Mouse (Mus musculus): ENCODE data around the gene Cacng7. TPM values are rescaled to one million over a fixed set of nuclear protein-coding genes. Genes with fewer than 3 reads are reported as not detected.
"Not testable (repeated sequence)": the region's sequence is repeated elsewhere in the genome, so short reads cannot be mapped to it uniquely, and the experiment has no call there.

Cacng7 gene
- polyA plus RNA-seq, 1 experiment from 2014 or later: 3.7 TPM

DNA sequence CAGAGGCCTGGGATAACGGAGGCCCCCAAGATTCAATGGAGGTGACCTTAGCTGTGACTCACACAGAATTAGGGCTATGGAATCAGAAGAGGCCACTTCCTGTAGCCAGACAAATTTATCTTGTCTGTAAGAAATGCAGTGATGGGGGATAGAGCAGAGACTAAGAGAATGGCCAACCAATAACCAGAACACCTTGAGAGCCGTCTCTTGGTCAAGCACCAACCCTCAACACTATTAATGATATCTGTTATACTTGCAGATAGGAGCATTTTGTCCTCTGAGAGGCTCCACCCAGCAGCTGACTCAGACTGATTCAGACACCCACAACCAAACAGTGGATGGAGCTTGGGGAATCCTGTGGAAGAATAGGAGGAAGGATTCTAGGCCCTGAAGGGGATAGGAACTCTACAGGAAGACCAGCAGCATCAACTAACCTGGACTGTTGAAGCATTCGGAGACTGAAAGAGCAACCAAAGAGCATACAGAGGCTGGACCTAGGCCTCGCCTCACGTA is 52.1 kb downstream of the Cacng7 start:
- H3K4me3 ChIP-seq: no peak overlapping the region
- no peaks in the 10 kb centered on the region for H3K27me3 ChIP-seq
- ATAC-seq (ENCODE audit: low FRiP score): no peak
- no peak overlapping the region for H3K9ac ChIP-seq
- H3K4me1 ChIP-seq: 0 out of 2 replicates have a peak, but pooled peaks cover 2% of the 10 kb centered on the region
- no peaks in the 10 kb centered on the region for H3K9me3 ChIP-seq (replicated peaks)
- H3K4me2 ChIP-seq (replicated peaks): no peak overlapping the region
- no peaks in the 10 kb centered on the region for H3K36me3 ChIP-seq
- WGBS: 83% methylated on average over 5 of the region's 5 CpGs
- H3K27ac ChIP-seq: no peak overlapping the region

DNA sequence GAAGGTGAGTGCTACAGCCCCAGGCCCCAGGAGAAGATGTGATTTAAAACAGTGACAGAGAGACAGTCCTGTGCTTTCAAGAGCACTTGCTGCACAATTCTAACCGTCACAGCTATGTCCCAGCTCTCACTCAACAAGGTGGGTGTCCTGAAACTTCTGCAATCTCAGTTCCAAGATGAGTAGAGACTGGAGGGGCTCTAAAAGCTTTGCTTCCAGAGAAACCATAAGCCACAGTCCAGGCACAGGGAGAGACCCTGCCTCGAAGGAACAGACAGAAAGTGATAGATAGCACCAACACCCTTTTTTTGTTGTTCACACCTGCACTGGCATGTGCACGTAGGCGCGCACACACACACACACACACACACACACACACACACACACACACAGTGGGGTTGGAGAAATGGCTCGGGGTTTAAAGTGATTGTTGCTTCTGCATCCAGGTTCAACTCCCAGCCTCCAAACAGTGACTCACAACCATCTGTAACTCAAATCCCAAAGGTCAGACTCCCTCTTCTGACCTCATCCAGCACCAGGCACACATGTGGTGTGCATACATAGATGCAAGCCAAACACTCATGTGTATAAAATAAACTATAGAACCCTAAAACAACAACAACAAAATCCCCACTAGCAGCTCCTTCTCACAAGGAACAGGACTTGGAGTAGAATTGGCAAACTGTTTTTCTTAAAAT is 53.4 kb downstream of the Cacng7 start:
- H3K4me3 ChIP-seq: no peak overlapping the region
- no peak for ATAC-seq (ENCODE audit: low FRiP score)
- peaks cover 4% of the 10 kb centered on the region; the same call in 1 of the 2 replicates for H3K4me1 ChIP-seq
- H3K9me3 ChIP-seq (replicated peaks): no peaks in the 10 kb centered on the region
- H3K36me3 ChIP-seq: no peaks in the 10 kb centered on the region
- H3K9ac ChIP-seq: no peak overlapping the region
- no peak overlapping the region for H3K27ac ChIP-seq
- no peaks in the 10 kb centered on the region for H3K27me3 ChIP-seq
- H3K4me2 ChIP-seq (replicated peaks): no peak overlapping the region
- 87% methylated on average over 6 of the region's 6 CpGs for WGBS

DNA sequence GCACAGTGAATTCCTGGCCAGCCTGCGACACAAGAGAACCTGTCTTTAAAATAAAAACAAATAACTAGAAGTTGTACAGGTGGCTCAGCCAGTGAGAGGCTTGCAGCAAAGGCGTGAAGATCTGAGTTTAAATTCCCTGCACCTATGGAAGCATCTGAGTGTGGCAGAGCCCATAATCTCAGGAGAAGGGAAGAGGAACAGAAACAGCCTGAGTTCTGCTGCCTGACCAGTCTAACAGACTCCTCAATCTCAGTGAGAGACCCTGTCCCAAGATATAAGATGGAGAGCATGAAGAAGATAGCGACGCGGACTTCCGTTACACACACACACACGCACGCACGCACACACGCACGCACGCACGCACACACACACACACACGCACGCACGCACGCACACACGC is 55.0 kb downstream of the Cacng7 start:
- peaks cover 20% of the 10 kb centered on the region for H3K4me1 ChIP-seq
- no peak overlapping the region for H3K4me2 ChIP-seq (replicated peaks)
- no peak overlapping the region for H3K4me3 ChIP-seq
- H3K36me3 ChIP-seq: no peaks in the 10 kb centered on the region
- H3K27me3 ChIP-seq: no peaks in the 10 kb centered on the region
- ATAC-seq (ENCODE audit: low FRiP score): no peak
- no peak overlapping the region for H3K9ac ChIP-seq
- no peaks in the 10 kb centered on the region for H3K9me3 ChIP-seq (replicated peaks)
- no peak overlapping the region for H3K27ac ChIP-seq
- 86% methylated on average over 18 of the region's 18 CpGs for WGBS

DNA sequence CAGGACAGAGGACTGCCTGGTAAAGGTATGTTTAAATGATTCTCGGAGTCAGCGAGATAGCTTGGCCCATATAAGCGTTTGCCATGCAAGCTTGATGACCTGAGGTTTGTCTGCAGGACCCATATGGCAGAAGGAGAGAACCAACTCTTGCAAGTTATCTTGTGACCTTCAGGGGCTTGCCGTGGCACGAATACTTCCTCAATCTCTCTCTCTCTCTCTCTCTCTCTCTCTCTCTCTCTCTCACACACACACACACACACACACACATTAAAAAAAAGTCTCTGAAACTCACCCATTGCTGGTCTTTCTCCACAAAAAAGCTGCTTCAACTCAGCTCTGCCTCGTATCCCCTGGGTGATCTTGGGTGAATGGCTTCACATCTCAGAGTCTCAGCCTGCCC is 56.1 kb downstream of the Cacng7 start:
- no peaks in the 10 kb centered on the region for H3K27me3 ChIP-seq
- 73% methylated on average over 6 of the region's 6 CpGs for WGBS
- no peak overlapping the region for H3K27ac ChIP-seq
- no peak for ATAC-seq (ENCODE audit: low FRiP score)
- H3K4me2 ChIP-seq (replicated peaks): 0 out of 2 replicates have a peak overlapping the region, but pooled peaks have one; percentile 6
- H3K36me3 ChIP-seq: peaks cover 1% of the 10 kb centered on the region; the same call in 1 of the 2 replicates
- H3K4me3 ChIP-seq: no peak overlapping the region
- no peaks in the 10 kb centered on the region for H3K9me3 ChIP-seq (replicated peaks)
- peaks cover 25% of the 10 kb centered on the region for H3K4me1 ChIP-seq
- no peak overlapping the region for H3K9ac ChIP-seq

DNA sequence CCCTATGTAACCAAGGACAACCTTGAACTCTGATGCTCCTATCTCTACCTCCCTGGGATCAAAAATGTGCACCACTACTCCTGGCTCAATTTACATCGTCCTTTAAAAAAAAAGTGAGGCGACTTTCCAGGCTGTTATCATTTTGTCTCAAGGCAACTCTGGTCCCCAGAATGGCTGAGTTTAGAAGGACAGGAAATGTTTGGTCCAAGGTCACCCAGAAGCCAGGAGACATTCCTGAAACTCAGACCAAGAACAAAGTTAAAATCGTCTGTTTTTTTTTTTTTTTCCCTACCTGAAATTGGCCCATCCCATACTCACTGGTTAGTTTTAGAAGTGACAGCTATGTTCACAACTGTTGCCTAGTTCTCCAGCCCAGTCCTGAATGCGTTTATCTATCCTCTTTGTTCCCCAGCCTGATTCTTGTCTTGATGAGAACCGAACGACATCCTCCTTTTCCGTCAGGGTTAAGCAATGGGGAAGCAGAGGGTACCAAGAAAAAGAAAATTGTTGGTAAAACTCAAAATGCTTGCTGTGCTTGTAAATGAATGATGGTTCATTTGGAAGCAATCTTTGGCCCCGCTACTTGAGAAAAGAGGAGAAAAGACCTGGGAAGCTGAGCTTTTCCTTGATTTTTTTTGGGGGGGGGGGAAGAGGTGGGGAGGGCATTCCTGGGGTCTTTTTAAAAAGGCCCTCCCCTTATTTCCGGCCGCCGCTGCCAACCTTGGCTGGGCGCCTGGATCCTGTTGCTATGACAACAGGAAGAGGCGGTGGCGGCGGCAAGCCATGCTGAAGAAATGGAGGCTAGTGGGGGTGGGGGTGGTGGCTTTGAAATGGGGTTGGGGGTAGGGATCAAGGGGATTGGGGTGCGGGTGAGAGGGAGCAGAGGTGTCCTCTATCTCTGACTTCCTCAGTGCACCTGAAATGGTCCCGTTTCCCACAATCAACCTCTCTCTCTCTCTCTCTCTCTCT is 57.0 kb downstream of the Cacng7 start:
- peak; percentile 59 for ATAC-seq (ENCODE audit: low FRiP score)
- Histone ChIP-seq H3K9ac (peak overlapping the region; percentile 67), H3K4me2 (replicated peaks) (peak overlapping the region; percentile 74), H3K36me3 (peaks cover 10% of the 10 kb centered on the region), H3K4me1 (peaks cover 25% of the 10 kb centered on the region), H3K9me3 (replicated peaks) (peaks cover 7% of the 10 kb centered on the region; the same call in 1 of the 2 replicates), H3K4me3 (peak overlapping the region; percentile 45), H3K27ac (no peak overlapping the region), H3K27me3 (no peaks in the 10 kb centered on the region)
- WGBS: 4% methylated on average over 15 of the region's 17 CpGs

DNA sequence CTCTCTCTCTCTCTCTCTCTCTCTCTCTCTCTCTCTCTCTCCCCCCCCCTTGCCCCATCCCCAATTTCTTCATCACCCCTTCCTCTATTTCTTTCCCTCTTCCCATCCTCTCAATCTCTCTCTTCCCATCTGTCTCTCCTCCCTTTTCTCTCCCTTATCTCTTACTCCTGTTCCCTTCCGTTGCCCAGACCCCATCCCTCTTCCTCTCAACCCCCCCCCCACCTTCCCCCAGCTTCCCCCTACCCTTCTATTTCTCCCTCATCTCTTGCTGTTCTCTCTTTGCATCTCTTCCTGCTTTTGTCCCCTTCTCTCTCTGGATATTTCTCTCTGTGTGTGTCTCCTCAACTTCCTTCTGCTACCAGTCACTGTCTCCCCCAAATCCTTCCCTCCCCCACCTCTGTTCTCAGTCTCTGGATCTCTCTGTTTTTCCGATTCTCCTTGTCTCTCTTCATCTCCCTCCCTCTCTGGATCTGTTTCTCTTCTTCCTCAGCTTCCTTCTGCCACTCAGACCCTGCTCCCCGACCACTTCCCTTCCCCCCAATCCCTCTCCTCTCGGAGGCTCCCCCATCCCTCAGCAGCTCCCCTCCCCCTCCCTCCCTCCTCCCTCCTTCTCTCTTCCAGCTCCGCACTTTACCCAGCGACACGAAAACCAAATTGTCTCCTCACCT is 57.8 kb downstream of the Cacng7 start, which contains the start of gene Cacng8:
Cacng8 (plus strand) TSS at position 271 of the 668 bp plus-strand sequence.
- WGBS: 0% methylated on average over 7 of the region's 7 CpGs
- H3K9me3 ChIP-seq (replicated peaks): peaks cover 7% of the 10 kb centered on the region; the same call in 1 of the 2 replicates
- H3K4me3 ChIP-seq: peak within 1 kb of the TSS; percentile 45
- peak within 1 kb of the TSS; percentile 74 for H3K4me2 ChIP-seq (replicated peaks)
- H3K36me3 ChIP-seq: peaks cover 14% of the 10 kb centered on the region
- H3K27me3 ChIP-seq: no peaks in the 10 kb centered on the region
- peaks cover 25% of the 10 kb centered on the region for H3K4me1 ChIP-seq
- peak within 1 kb of the TSS; percentile 48 for H3K27ac ChIP-seq
- peak within 1 kb of the TSS; percentile 67 for H3K9ac ChIP-seq
- ATAC-seq (ENCODE audit: low FRiP score): peak; percentile 33

DNA sequence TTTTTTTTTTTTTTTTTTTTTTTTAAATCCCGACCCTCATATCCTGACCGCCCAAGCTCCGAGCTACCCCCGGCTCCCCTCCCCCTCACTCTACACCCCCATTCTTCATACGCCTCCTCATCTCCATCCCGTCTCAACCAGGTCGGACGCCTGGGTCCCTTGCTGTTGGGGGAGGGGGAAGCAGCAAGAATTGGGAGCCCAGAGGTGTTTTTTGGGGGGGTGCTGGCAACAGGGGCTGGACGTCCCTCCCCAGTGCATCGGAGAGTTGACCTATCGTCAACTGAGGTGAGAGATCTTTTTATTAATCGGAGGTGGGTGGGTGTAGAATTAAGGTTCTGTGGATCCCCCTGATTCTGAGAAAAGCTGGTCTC is 58.3 kb downstream of the Cacng7 start:
- peak overlapping the region; percentile 67 for H3K9ac ChIP-seq
- H3K9me3 ChIP-seq (replicated peaks): peaks cover 7% of the 10 kb centered on the region; the same call in 1 of the 2 replicates
- peak; percentile 27; the same call in 1 of the 2 replicates for ATAC-seq (ENCODE audit: low FRiP score)
- H3K4me2 ChIP-seq (replicated peaks): peak overlapping the region; percentile 74
- 4% methylated on average over 12 of the region's 12 CpGs for WGBS
- peaks cover 14% of the 10 kb centered on the region for H3K36me3 ChIP-seq
- no peaks in the 10 kb centered on the region for H3K27me3 ChIP-seq
- H3K4me1 ChIP-seq: peaks cover 25% of the 10 kb centered on the region
- H3K27ac ChIP-seq: peak overlapping the region; percentile 23; the same call in 1 of the 2 replicates
- peak overlapping the region; percentile 45 for H3K4me3 ChIP-seq

DNA sequence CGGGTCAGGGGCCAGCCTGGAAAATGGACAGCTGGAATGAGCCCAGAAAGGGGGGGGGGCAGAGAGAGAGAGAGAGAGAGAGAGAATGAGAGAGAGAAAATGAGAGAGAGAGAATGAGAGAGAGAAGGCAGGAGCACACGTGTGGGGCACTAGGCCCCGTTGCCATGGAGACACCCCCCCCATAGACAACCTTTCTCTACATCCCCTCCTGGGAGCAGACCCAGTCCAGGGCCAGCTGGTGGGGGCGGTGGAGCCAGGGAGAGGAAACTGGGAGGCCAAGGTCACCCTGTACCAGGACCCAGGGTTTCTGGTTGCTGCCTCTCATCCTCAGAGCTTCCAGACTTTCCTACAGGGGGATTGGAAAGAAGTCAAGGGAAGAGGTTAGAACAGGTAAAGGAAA is 59.1 kb downstream of the Cacng7 start:
- ATAC-seq (ENCODE audit: low FRiP score): peak; percentile 33
- 13% methylated on average over 4 of the region's 4 CpGs for WGBS
- peak overlapping the region; percentile 42; the same call in 1 of the 2 replicates for H3K9ac ChIP-seq

DNA sequence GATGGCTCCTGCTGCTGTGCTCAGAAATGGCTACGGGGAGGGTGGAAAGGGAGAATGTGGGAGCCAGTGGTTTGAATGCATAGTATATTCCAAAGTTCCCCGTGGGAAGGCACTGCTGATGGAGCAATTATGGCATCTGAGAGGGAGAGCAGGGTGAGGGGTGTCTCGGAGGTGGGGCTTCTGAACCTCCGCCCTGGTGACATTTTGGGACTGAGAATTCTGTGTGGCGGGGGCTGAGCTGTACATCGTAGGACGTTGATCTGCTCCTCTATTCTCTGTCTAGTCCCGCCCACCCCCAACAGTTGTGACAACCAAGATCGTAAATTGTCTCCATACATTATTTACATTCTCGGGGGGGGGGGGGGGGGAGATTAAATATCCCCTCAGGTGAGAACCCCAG is 64.6 kb downstream of the Cacng7 start:
- 55% methylated on average over 10 of the region's 10 CpGs for WGBS
- Histone ChIP-seq H3K4me3 (no peak overlapping the region), H3K27ac (no peak overlapping the region), H3K9me3 (replicated peaks) (peaks cover 7% of the 10 kb centered on the region; the same call in 1 of the 2 replicates), H3K4me1 (peaks cover 19% of the 10 kb centered on the region), H3K4me2 (replicated peaks) (0 out of 2 replicates have a peak overlapping the region, but pooled peaks have one; percentile 11), H3K36me3 (peaks cover 14% of the 10 kb centered on the region), H3K9ac (no peak overlapping the region), H3K27me3 (no peaks in the 10 kb centered on the region)
- ATAC-seq (ENCODE audit: low FRiP score): 0 out of 2 replicates have a peak, but pooled peaks have one; percentile 9

More for the DNA sequence above, 59.1 kb downstream of the Cacng7 start:
- H3K4me3 ChIP-seq: peak overlapping the region; percentile 45
- H3K9me3 ChIP-seq (replicated peaks): peaks cover 7% of the 10 kb centered on the region; the same call in 1 of the 2 replicates
- no peak overlapping the region for H3K27ac ChIP-seq
- H3K4me1 ChIP-seq: peaks cover 25% of the 10 kb centered on the region
- H3K36me3 ChIP-seq: peaks cover 14% of the 10 kb centered on the region
- H3K27me3 ChIP-seq: no peaks in the 10 kb centered on the region
- peak overlapping the region; percentile 74 for H3K4me2 ChIP-seq (replicated peaks)

DNA sequence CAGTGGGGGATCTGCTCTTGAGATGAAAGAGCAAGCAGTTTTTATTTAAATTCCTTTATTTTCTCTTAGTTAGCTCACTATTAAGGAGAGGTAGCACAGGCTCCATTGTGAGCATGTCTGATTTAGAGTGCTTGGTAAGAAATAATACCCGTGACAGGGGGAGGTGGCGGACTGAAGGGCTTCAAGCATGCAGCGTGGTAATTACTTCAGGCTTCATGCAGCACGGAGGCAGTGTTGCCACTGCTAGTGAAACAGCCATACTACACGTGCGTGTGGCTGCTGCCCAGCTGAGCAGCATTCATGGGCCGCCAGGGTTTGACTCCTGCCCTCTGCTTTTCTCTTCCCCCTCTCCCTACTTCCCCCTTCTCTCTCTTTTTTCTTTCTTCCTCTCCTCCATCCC is 65.0 kb downstream of the Cacng7 start:
- Histone ChIP-seq H3K36me3 (peaks cover 14% of the 10 kb centered on the region), H3K27ac (0 out of 2 replicates have a peak overlapping the region, but pooled peaks have one; percentile 3), H3K9me3 (replicated peaks) (peaks cover 7% of the 10 kb centered on the region; the same call in 1 of the 2 replicates), H3K4me1 (peaks cover 15% of the 10 kb centered on the region), H3K4me3 (no peak overlapping the region), H3K27me3 (no peaks in the 10 kb centered on the region), H3K4me2 (replicated peaks) (0 out of 2 replicates have a peak overlapping the region, but pooled peaks have one; percentile 11), H3K9ac (no peak overlapping the region; the same call in 1 of the 2 replicates)
- peak; percentile 76 for ATAC-seq (ENCODE audit: low FRiP score)
- WGBS: 26% methylated on average over 7 of the region's 7 CpGs

DNA sequence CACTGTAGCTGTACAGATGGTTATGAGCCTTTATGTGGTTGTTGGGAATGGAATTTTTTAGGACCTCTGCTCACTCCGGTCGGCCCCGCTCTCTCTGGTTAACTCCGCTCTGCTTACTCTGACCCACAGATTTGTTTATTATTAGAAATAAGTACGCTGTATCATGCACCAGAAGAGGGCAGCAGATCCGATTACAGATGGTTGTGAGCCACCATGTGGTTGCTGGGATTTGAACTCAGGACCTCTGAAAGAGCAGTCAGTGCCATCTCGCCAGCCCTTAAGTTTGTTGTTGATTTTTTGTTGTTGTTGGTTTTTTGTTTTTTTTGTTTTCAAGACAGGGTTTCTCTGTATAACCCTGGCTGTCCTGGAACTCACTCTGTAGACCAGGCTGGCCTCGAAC is 65.6 kb downstream of the Cacng7 start:
- H3K9ac ChIP-seq; H3K4me3 ChIP-seq; H3K27ac ChIP-seq; H3K4me2 ChIP-seq (replicated peaks); H3K27me3 ChIP-seq; H3K9me3 ChIP-seq (replicated peaks): not testable (repeated sequence)
- WGBS: 91% methylated on average over 8 of the region's 8 CpGs
- peak; percentile 10; the same call in 1 of the 2 replicates for ATAC-seq (ENCODE audit: low FRiP score)
- Histone ChIP-seq H3K4me1 (peaks cover 14% of the 10 kb centered on the region), H3K36me3 (peaks cover 15% of the 10 kb centered on the region)

Data from hindbrain, embryonic 12.5 days (tissue).